Mouse (Mus musculus) brain, adult 2 months (tissue): ENCODE data around the gene Tbc1d10c.

Experiments
- DNase-seq: peaks from one replicate; pipeline ENCODE4 v3.0.0; 2011; ENCODE audit warnings: low read depth, low spot score

The Tbc1d10c gene

DNA sequence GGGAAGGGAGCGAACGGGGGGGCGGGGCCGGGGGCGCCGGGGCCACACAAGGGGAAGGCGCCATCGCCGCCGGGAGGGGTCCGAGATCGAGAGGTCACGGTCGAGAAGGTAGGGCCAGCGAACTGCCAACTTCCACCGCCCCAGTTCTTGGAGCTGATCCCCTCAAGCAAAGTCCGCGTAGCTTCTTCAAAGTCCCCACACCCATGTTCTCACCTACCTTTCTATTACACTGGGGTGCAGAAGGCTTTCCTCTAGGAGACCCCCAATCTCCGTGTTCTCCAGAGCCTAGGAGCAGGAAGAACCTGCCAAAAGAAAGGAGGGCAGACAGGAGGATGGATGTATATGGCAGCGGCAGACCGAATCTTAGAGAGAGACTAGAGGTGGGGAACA lies 24.4 kb upstream of the Tbc1d10c start:
- DNase-seq: no peak

DNA sequence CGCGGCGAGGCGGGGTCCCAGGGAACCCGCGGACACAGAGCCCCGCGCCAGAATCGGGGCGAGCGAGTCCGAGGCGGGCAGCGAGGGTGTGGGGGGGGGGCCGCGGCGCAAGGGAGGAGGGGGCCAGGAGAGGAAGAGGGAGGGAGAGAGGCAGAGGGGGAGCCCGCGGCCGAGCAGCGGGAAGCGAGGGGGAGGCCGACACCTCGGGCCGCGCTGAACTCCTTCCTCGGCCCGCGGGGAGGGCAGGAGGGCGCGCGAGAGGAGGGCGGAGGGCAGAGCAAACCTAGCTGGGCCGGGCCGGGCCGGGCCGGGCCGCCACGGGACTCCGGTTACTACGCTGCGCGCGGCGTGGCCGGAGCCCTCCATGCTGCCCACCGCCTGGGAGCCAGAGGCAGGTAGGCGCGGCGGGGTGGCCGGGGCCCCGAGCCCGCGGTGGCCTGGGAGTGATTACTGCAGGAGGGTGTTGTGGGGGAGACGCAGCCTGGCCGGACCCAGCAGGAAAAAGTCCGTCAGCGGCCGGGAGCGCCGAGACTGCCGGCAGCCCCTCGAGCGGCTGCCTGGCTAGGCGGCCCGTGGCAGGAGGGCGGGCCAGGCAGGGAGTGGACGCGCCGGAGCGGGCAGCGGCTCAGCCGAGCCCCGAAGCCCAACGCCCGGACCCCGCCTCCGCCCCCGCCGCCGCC lies 23.8 kb upstream of the Tbc1d10c start:
- DNase-seq: no peak

DNA sequence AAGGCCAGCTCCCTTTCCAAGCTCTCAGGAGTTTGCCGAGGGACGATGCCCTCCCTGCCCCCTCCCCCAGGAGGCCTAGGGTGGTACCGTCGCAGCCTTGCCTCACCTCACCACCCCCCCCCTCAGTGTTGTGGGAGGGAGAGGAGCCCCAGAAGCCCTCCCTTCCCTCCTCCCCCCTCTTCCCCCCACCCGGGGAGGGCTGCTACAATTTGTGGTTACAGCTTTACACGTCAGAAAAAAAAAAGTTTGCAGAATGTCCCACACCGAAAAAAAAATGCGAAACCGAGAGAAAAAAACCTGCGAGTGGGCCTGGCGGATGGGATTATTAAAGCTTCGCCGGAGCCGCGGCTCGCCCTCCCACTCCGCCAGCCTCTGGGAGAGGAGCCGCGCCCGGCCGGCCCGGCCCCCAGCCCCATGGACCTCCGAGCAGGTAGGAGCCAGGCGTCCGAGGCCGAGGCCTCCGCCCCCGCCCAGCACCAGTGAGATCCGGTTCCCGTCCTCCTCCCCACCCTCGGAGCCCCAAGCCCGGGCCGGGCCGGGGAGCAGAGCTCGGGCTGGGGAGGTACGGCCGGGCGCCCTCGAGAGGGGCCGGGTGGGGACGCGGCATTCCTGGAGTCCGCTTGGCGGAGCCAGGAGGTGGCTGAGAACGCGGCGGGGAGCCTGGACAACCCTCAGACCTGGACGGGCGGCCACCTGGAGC lies 23.1 kb upstream of the Tbc1d10c start, which contains the start of the genes Clcf1 and AC109138.7:
Clcf1 (plus strand) TSS at position 168 of the 700 bp plus-strand sequence.
AC109138.7 (plus strand) TSS at position 287 of the 700 bp plus-strand sequence.
- DNase-seq: no peak

DNA sequence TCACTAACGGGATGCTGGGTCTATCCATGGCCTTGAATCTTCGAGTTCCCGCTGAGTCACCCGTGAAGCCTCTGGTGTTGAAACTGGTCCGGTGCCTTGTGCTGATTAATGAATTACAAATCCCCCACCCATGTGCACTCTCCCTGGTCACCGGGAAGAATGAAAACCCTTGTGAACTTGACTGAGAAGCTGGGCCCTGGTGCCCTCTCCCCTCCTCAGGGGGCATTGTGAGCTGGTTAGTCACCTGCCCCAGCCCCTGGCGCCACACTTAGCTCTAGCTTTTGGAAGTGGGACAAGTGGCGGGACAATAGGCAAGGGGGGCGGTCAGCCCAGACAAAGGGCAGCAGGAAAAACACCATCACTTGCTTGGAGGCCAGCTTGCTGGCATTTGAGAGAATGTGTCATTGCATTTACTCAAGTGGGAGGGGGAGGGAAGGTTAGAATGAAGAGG lies 22.5 kb upstream of the Tbc1d10c start:
- DNase-seq: no peak

DNA sequence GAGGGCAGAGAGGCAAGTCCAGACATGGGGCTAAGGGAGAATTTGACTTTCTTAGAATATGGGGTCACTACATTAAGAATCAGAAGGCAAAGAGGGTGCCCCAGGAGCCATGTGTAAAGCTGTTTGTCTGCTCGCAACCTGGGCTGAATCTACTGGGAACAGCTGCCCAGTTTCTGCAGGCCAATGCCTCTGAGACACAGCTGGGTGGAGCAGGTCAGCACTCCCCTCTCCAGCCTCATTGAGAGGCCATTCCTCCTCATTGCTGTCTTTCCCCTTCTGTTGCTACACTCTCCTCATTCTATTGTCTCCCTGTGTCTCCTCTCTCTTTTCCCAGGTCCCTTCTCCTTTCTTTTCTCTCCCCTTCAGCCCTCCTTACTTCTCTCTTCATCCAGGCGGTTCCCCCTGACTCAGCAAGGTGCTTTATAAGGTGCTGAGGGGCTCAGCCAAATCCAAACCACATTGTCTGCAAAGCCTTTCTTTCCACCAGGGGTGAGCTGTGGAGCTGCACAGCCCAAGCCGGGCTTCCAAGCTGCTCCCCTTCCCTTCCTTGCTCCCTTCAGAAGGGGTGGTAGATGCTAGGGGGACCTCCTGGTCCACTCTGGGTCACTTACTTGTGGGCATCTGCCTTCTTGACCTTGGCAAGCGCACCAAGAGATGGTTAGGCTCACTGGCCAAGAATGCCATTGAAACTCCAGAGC lies 21.0 kb upstream of the Tbc1d10c start:
- DNase-seq: no peak

DNA sequence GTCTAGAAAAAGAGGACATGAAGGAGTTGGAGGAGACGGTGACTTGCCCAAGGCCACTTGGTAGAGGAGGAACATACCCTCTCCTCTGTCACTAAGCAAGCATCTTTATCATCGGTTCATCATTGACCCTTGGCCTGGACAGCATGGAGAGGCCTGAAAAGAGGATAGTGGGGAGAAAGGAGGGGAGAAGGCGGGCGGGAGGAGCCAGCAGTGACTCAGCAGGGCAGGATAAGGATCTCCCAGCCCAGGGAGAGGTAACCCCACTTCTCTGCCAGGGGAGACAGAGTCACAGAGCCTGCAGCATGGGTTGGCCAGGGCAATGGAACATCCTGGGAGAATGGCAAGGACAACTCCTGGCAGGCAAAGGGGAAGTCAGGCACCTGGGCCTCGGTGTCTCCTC lies 17.5 kb upstream of the Tbc1d10c start:
- no peak for DNase-seq

DNA sequence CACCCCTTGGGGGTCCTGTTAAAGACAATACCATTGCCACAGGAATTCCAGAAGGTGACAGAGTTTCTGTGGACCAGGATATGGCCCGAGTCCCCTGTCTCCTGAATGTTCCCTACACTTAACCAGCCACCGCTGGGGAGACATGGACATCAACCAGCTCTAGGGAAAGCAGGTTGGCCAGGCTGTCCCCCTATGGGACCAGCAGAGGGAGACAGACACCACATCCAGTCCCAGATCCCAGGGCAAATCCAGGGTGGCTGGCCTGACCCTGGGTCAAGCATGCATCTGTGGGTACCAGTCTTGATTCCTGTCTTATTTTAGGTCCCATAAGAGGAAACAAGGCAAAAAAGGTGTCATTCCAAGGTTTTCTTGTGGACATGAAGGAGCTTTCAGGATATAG lies 15.9 kb upstream of the Tbc1d10c start:
- DNase-seq: peak; percentile 83

DNA sequence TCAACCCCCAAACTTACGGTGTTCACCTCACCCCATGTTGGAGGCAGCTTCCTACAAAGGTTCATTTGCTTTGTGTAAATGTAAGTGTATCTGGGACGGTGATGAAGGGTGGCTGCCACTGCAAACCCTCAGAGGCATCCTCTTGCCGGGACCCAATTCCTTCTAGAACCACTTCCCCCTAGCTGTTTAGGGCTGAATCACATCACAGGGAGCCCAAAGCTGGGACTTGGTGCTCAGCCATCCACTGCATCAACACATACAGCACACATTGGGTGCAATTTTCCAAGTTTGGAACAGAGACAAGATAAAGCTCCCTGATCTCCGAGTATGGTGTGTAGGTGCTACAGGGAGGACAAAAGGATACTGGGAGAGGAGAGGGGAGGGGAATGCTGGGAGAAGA lies 13.8 kb upstream of the Tbc1d10c start:
- peak; percentile 63 for DNase-seq

DNA sequence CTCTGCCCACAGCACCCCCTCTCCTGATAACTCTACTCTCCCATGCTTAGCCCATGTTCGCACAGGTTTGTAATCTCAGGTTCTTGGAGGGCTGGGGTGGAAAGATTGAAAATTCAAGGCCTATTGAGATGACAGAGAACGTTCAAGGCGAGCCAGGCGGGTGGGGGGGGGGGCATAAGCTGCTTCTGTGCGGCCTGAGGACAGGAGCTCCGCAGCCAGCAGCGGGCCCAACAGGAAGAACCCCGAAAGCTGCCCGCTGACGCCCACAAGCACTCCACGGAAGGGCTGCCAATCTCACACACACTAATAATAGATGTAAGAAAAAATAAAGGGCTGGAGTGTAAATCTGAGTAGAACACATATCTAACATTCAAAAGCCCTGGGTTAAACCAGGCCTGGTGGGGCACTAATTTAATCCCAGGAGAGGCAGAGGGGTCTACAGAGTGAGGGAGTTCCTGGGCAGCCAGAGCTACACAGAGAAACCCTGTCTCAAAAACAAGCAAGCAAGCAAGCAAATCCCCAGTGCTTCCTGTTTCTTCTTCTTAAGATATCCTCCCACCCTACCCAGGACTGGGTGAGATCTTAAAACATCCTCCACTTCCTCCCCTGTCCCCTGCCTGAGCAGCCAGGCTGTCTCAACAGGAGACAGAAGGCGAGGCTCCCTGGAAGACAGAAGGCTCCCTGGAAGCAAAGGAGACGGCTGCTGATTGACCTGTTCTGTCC lies 12.7 kb upstream of the Tbc1d10c start:
- DNase-seq: peak; percentile 66

DNA sequence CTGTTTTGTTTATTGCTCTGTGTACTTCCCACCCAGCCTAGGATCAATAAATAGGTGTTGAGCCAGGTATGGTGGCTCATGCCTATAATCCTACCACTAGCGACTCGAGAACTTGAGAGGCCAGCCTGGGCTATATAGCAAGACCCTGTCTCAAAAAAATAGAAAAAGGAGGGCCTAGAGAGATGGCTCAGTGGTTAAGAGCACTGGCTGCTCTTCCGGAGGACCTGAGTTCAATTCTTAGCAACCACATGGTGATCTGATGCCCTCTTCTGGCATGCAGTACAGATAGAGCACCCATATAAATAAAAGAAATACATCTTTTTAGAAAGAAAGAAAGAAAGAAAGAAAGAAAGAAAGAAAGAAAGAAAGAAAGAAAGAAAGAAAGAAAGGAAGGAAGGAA lies 12.1 kb upstream of the Tbc1d10c start:
- no peak for DNase-seq

DNA sequence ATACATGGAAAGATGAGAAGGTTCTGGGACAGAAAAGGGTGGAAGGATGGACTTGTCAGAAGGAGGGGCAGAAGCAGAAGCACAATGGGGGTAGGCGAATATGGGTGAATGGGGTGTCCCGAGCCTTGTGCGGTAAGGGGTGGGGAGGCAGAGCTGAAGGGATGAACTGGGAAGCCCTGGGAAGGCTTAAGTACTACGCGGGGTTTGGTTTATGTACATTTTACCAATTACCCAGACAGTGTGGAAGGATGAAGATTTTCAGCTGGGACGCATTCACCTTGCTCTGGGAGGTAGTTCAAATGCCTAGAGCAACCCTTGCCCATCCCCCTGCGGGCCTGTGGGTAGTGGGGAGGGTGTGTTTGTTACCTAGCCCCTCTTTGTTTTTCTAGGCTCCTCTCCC lies 11.1 kb upstream of the Tbc1d10c start:
- DNase-seq: no peak

DNA sequence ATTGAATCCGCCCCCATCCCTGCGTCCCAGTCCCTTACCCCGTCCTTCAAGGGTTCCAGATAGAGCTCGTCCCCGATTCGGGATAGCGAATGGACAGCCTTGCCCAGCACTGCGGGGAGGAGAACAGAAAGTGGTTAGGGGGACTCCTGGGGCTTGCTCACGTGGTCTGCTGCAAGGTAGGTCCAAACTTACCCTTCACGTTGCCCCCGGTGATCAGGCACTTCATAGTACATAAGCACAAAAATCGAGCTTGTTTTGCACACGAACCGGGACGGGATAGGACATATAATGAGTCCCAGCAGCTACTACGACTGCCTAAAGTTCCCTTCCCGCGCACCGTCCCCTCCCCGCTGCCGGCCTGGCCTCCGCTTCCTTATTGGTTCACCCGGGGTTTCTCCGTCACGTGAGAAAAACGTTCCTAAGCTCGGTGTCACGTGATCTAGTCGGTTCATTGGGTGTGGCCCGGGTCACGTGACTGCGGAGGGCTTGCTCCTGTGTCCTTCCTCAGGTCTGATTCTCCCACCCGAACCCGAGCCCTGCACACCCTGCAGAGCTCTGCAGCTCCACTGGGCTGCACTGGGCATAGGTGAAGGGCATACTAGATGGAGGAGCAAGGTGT lies 10.3 kb upstream of the Tbc1d10c start, which contains the start of gene Rad9a:
Rad9a (minus strand) TSS at position 372 of the 619 bp plus-strand sequence.
- peak; percentile 99 for DNase-seq

DNA sequence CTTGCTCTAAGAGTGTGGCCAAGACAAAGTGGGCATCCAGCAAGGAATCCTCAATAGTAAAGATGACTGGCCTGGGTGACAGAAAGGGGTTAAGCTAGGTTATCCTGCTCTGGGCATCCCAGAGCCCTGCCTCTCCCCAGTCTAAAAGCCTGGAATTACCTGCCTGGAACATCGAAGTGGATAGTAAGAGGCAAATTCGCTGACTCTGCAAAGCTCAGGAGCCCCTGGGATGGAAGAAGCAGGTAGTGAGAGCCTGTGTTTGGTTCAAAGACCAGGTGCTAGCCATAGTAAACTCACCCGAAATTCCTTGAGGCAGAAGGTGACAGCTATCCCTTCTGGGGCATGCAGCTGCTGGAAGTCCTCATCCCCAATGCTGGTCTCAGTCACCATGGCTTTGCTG lies 6.1 kb upstream of the Tbc1d10c start:
- no peak for DNase-seq

DNA sequence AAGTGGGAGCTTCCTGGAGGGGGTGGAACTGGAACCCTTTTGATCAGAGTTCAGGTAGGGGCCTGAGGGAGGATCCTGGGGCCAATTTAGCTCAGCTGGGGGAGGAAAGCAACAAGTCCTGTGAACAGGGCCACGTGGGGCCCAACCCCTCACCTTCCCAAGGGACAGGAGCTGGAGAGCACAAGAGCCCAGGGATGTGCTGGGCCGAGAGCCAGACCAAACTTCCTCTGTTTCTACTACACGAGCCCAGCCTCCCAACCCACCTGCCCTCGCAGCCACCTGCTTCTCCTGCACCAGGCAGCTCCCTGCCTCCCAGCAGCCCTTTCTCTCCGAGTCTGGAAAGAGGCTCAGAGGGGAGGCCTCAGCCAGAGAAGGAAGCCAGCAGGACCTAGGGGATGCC lies 5.5 kb upstream of the Tbc1d10c start:
- peak; percentile 49 for DNase-seq

DNA sequence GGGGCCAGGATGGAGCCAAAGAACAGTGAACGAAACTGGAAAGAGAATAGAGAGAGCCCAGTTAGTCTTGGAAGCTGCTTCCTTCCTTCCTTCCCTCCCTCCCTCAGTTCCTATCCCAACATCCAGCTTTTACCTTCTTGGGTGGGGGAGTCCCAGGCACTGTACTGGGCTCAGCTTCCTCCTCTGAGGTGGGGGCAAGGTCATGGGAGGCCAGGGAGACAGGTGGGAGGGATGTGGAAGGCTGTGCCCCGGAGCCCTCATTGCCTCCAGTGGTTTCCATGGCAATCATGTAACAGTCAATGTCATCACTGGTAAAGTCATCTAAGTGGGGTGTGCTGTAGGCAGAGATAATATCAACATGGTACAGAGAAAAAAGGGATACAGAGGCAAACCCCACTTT lies 5.0 kb upstream of the Tbc1d10c start:
- DNase-seq: no peak

DNA sequence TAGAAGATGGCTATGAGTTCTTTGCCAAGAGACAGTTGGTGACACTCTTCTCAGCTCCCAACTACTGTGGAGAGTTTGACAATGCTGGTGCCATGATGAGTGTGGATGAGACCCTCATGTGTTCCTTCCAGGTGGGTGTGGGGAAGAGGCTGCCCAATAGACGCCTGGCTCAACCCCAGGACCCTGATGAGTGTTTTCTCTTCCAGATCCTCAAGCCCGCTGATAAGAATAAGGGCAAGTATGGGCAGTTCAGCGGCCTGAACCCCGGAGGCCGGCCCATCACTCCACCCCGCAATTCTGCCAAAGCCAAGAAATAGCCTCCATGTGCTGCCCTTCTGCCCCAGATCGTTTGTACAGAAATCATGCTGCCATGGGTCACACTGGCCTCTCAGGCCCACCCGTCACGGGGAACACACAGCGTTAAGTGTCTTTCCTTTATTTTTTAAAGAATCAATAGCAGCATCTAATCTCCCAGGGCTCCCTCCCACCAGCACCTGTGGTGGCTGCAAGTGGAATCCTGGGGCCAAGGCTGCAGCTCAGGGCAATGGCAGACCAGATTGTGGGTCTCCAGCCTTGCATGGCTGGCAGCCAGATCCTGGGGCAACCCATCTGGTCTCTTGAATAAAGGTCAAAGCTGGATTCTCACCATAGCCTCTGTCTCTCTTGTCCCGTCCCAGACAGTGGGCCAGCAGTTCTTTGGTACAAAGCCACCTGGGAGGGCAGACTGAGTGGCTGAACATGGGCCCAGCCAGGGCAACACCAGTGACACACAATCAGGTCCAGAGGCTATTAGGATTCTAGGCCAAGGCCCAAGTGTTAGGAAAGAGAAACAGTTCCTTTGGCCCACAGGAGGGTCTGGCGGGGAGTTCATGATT lies 3.9 kb upstream of the Tbc1d10c start:
- peak; percentile 89 for DNase-seq

DNA sequence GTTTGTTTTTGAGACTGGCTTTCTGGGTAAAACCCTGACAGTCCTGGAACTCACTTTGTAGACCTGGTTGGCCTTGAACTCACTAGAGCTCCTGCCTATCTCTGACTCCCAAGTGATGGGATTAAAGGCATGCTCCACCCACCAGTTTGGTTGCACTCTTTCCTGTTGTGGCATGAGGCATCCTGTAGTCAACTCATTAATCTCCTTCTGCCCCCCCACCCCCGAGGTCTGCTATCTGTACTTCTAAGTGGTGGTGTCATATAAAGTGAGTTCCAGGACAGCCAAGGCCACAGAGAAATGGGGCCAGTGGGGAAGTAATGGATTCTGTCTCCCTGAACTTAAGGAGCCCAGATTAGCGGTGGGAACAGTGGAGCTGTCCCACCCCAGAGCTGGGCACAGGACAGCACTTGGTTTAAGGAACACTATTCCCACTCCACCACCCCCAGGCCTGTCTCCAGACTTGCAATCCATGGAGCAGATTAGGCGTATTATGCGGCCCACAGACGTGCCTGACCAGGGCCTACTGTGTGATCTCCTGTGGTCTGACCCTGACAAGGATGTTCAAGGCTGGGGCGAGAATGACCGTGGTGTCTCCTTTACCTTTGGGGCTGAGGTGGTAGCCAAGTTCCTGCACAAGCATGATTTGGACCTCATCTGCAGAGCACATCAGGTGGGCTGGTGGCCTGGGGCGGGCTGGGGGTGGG lies 3.1 kb upstream of the Tbc1d10c start:
- DNase-seq: no peak

DNA sequence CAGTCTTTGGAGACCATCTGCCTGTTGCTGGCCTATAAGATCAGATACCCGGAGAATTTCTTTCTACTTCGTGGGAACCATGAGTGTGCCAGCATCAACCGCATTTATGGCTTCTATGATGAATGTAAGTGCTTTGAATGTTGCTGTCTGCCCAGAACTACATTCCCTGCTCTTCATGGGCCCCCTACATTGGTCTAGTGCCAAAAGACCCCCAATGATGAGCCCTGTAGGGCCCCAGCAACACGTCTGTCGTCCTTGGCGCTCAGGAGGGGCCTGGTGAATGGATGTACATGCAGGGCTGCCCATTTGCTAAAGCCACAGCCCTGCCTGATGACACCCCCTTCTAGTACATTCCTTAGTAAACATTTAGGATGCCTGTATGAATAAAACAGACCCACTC lies 2.0 kb upstream of the Tbc1d10c start:
- no peak for DNase-seq

DNA sequence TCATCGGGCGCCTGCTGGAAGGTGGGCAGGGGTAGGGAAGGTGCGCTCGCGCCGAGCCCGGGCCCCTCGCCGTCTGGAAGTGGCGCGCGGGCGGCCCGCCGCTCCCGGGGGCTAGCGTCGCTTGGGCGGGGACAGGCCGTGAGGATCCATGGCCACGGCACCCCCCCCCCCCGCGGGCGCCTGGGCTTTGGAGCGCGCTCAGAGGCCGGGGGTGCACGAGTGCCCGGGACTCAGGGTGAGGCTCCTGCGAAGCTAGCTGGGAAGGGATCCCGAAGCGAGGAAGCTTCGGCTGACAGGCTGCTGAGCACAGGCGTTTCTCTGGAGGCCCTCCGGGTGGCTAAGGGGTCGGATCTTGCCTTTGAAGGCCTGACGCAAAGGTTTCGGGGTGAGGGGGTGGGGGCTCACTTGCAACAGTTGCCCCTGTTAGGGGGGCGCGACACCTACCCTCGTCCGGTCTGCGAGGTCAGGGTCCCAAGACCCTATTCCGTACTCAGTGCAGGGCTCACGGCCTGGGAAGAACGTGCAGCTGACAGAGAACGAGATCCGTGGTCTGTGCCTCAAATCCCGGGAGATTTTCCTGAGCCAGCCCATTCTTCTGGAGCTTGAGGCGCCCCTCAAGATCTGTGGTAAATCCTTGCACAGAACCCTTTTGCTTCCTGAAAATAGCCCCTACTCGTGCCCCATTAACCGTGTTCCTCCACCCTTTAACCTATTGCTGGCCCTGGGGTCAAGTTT lies 1.3 kb upstream of the Tbc1d10c start:
- DNase-seq: peak; percentile 53
